Mouse (Mus musculus): ENCODE measurements around the gene Dlg3.

Gene Dlg3

DNA sequence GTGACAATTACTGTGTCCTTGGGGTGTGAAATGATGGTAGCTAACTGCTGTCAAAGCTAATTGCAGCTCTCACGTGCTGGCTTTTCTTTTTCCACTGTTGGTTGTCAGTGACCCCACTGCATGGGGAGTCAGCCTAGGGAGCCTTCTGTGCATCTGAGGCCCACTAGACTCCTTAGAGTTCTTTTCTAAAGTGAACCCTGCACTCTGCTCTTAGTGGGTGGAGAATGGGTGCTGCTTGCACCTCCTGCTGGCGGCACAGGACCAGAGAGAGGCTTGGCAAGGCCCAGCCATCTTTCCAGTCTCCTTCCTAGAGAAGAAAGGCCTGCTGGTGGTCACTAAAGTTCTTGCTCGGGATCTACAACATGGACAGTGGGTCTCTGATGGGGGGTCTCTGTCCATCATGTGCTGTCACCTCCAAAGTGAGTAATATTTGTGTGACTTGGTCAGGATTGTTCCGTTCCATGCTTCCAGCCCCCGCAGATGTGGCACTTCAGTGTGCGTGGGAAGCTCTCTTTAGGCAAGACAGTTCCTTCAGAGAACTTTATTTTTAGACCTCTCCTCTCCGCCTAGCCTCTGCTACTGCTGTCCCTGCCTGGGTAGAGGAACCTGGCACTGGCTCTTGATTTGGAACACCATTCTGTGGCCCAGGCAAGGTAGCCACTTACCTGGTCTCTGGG is 30.5 kb downstream of the Dlg3 start:
- DNase-seq (ENCODE audit: low read depth, low spot score), result peak; percentile 56

DNA sequence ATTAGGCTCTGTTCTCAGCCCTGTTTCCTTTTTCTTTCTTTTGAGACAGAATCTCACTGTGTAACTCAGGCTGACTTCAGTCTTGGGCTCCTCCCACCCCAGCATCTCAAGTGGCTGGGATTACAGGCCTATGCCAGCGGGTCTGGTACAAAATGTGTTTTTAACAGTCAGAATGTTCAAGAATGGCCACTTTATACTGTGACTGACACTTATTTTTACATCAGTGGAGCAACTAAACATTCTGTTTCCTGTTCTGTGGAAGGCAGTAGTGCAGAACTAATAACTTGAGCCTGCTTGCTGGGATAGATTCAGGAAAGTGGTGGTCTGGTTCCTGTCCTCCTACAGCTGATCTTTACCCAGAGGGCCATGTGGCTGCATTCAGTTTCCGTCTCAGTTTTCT is 33.1 kb downstream of the Dlg3 start:
- no peak for DNase-seq (ENCODE audit: low read depth, low spot score)

- no peak for DNase-seq (ENCODE audit: low read depth, low spot score)
These were observed 34.5 kb downstream of the Dlg3 start for GRCm38 (mm10) chrX:100802034-100802433.

GRCm38 (mm10) chrX:100811129-100811528 is 43.6 kb downstream of the Dlg3 start:
- no peak for DNase-seq (ENCODE audit: low read depth, low spot score)

- no peak for DNase-seq (ENCODE audit: low read depth, low spot score)
These were observed 46.6 kb downstream of the Dlg3 start for GRCm38 (mm10) chrX:100814139-100814538.

GRCm38 (mm10) chrX:100815766-100816165 is 48.2 kb downstream of the Dlg3 start:
- DNase-seq (ENCODE audit: low read depth, low spot score), result no peak

DNA sequence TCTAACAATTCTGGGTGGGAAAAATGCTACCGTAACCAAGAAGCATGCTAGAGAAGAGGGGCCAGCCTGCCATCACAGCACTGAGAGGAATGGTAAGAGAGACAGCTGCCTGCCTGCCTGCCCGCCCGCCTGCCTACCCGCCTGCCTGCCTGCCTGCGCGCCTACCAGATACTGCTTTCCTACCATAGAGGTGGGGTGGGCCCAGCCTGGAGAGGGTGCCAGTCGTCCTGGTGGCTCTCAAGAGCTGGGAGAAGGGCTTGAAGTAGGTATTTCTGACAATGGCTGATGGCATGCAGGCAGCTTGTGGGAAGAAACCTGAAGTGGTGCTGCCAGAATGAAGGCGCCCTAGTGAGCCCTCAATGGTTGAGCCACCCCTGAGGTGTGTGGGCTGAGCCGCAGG is 51.2 kb downstream of the Dlg3 start:
- no peak for DNase-seq (ENCODE audit: low read depth, low spot score)

- DNase-seq (ENCODE audit: low read depth, low spot score), result no peak
These were observed 53.6 kb downstream of the Dlg3 start for GRCm38 (mm10) chrX:100821149-100821548.

- no peak for DNase-seq (ENCODE audit: low read depth, low spot score)
These were observed 58.0 kb downstream of the Dlg3 start for GRCm38 (mm10) chrX:100825557-100825956.

DNA sequence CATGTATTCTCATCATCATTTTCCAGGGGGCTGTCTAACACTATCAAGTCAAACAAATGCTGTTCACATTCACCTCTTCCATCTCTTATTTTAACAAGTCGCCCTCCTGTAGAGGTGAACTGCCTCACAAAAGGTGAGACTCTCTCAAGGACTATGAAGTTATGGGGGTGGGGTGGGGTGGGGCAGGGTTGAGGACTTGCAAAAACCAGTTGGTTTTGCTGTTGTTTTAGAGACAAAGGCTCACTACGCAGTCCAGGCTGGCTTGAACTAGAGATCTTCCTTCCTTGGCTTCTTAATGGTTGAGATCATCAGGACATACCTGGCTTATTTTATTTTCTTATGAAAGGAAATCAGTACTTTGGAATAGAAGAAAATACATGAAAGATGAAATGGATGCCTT is 65.3 kb downstream of the Dlg3 start:
- no peak for DNase-seq (ENCODE audit: low read depth, low spot score)

- DNase-seq (ENCODE audit: low read depth, low spot score), result no peak
These were observed 71.7 kb downstream of the Dlg3 start for GRCm38 (mm10) chrX:100839211-100839610.

Measured in telencephalon, adult 2 months (tissue).